Mouse (Mus musculus): Measurements from ENCODE around the gene Hils1. TPM values are rescaled to one million over a fixed set of nuclear protein-coding genes. Genes with fewer than 3 reads are reported as not detected.

Hils1 gene
- polyA plus RNA-seq, 1 experiment from 2014 or later: not detected

DNA sequence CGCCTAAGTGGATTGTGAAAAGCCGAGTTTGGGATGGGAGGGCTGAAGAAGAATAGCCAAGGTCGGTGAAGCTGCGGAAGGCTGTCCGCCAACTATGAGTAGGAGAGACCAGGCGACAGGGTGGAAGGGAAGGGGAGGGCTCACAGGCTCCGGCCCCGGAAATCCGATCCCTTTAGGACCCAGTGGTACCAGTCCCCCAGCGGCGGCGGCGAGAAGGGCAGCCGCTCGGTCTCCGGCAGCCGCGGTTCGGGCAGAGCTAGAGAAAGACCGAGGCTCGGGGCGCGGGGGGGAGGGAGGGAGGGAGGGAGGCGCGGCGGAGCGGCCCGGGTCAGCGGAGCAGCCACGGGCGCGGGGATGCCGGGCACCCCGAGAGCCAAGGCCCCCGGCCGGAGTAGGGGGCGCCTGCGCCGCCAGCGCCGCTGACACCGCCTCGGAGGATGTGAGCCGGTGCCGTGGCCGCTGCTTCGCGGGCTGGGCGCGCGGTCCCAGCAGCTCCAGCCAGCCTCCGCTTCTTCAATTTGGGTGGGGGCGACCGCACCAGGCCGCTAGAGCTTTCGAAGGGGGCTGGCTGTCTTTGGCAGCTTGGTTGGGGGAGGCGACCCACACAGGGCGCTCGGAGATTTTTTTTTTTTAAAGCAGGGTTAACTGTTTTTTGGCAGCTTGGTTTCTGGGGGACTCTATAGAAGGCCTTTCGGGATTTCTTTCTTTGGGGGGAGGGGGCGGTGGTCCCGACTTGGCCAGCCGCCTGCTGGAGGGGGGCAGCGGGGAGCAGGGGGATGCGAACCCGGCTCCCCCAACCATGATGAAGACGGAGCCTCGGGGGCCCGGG lies 23.6 kb downstream of the Hils1 start, which contains the start of gene Ppp1r9b:
Ppp1r9b (plus strand) TSS at position 287 of the 829 bp plus-strand sequence.
- peak; percentile 87 for ATAC-seq (ENCODE audit: low FRiP score, low TSS enrichment)
- H3K27me3 ChIP-seq (ENCODE audit: insufficient read depth, low read length): no peaks in the 10 kb centered on the region
- H3K27ac ChIP-seq (ENCODE audit: low read length): peak within 1 kb of the TSS; percentile 95
- H3K4me2 ChIP-seq (replicated peaks; ENCODE audit: low read depth, low read length): peak within 1 kb of the TSS; percentile 90
- peak within 1 kb of the TSS; percentile 95 for H3K4me3 ChIP-seq (ENCODE audit: low read length)
- peak within 1 kb of the TSS; percentile 93 for H3K9ac ChIP-seq (replicated peaks; ENCODE audit: low read length)
- WGBS: under 1% methylated on average over 53 of the region's 69 CpGs
- no peaks in the 10 kb centered on the region for H3K9me3 ChIP-seq (ENCODE audit: low read length)
- no peaks in the 10 kb centered on the region for H3K36me3 ChIP-seq (ENCODE audit: insufficient read depth, low read length)
- H3K4me1 ChIP-seq (ENCODE audit: insufficient read depth, low read length): peaks cover 68% of the 10 kb centered on the region

- Histone ChIP-seq H3K4me2 (replicated peaks; ENCODE audit: low read depth, low read length) (peak overlapping the region; percentile 90), H3K9ac (replicated peaks; ENCODE audit: low read length) (peak overlapping the region; percentile 93), H3K4me1 (ENCODE audit: insufficient read depth, low read length) (peaks cover 69% of the 10 kb centered on the region), H3K4me3 (ENCODE audit: low read length) (peak overlapping the region; percentile 95), H3K27ac (ENCODE audit: low read length) (peak overlapping the region; percentile 95), H3K9me3 (ENCODE audit: low read length) (no peaks in the 10 kb centered on the region), H3K27me3 (ENCODE audit: insufficient read depth, low read length) (no peaks in the 10 kb centered on the region), H3K36me3 (ENCODE audit: insufficient read depth, low read length) (peaks cover 6% of the 10 kb centered on the region)
- ATAC-seq (ENCODE audit: low FRiP score, low TSS enrichment): no peak
- under 1% methylated on average over 94 of the region's 99 CpGs for WGBS
Measured at GRCm38 (mm10) chr11:94991641-94992479, 24.5 kb downstream of the Hils1 start.

DNA sequence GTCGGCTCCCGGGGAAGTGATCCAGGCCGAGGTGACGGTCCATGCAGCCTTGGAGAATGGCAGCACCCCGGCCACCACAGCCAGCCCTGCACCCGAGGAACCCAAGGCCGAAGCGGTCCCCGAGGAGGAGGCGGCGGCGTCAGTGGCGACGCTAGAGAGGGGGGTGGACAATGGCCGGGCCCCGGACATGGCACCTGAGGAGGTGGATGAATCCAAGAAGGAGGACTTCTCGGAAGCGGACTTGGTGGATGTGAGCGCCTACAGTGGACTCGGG lies 25.0 kb downstream of the Hils1 start:
- H3K27ac ChIP-seq (ENCODE audit: low read length): peak overlapping the region; percentile 61
- peak overlapping the region; percentile 95 for H3K4me3 ChIP-seq (ENCODE audit: low read length)
- H3K4me2 ChIP-seq (replicated peaks; ENCODE audit: low read depth, low read length): peak overlapping the region; percentile 90
- H3K9me3 ChIP-seq (ENCODE audit: low read length): no peaks in the 10 kb centered on the region
- no peaks in the 10 kb centered on the region for H3K27me3 ChIP-seq (ENCODE audit: insufficient read depth, low read length)
- H3K9ac ChIP-seq (replicated peaks; ENCODE audit: low read length): peak overlapping the region; percentile 93
- no peak for ATAC-seq (ENCODE audit: low FRiP score, low TSS enrichment)
- WGBS: 0% methylated on average over 20 of the region's 20 CpGs
- H3K4me1 ChIP-seq (ENCODE audit: insufficient read depth, low read length): peaks cover 65% of the 10 kb centered on the region
- peaks cover 11% of the 10 kb centered on the region for H3K36me3 ChIP-seq (ENCODE audit: insufficient read depth, low read length)

- Histone ChIP-seq H3K9ac (replicated peaks; ENCODE audit: low read length) (peak overlapping the region; percentile 93), H3K36me3 (ENCODE audit: insufficient read depth, low read length) (peaks cover 17% of the 10 kb centered on the region), H3K4me2 (replicated peaks; ENCODE audit: low read depth, low read length) (peak overlapping the region; percentile 90), H3K4me1 (ENCODE audit: insufficient read depth, low read length) (peaks cover 63% of the 10 kb centered on the region), H3K27ac (ENCODE audit: low read length) (peak overlapping the region; percentile 61), H3K27me3 (ENCODE audit: insufficient read depth, low read length) (no peaks in the 10 kb centered on the region), H3K4me3 (ENCODE audit: low read length) (peak overlapping the region; percentile 95), H3K9me3 (ENCODE audit: low read length) (no peaks in the 10 kb centered on the region)
- ATAC-seq (ENCODE audit: low FRiP score, low TSS enrichment): peak; percentile 21; the same call in 1 of the 2 replicates
- WGBS: 2% methylated on average over 22 of the region's 22 CpGs
Measured at GRCm38 (mm10) chr11:94992754-94993606, 25.6 kb downstream of the Hils1 start.

DNA sequence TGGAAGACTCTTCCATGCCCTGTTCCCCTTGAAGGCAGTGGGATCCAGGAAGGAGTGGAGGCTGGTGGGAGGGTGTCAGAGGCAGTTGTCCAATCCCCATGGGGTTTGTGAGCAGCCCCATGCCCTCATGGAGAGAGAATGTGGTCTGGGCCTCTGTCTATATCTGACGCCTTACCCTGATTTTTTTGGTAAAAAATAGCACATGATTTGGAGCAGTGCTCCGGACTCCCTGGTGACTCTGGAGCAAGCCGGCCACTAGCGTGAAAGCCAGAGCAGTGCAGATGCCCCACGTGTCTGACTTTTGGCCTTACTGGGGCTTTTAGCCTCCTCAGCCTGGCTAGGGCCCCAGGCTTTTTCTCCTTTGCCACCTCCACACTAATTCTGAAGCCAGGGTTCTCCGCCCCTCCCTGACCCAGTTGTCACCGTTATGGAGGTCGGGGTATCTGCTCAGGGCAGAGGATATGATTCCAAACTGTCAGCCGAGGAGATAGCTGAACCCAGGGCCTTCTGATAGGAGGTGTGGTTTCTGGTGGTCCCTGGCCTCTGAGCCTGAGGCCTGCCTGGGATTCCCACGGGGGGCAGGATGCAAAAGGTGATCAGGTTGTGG lies 26.9 kb downstream of the Hils1 start:
- Histone ChIP-seq H3K9me3 (ENCODE audit: low read length) (no peaks in the 10 kb centered on the region), H3K27ac (ENCODE audit: low read length) (no peak overlapping the region), H3K4me3 (ENCODE audit: low read length) (peak overlapping the region; percentile 95), H3K4me1 (ENCODE audit: insufficient read depth, low read length) (peaks cover 52% of the 10 kb centered on the region), H3K36me3 (ENCODE audit: insufficient read depth, low read length) (peaks cover 25% of the 10 kb centered on the region), H3K4me2 (replicated peaks; ENCODE audit: low read depth, low read length) (peak overlapping the region; percentile 90), H3K9ac (replicated peaks; ENCODE audit: low read length) (peak overlapping the region; percentile 93), H3K27me3 (ENCODE audit: insufficient read depth, low read length) (no peaks in the 10 kb centered on the region)
- 27% methylated on average over 10 of the region's 10 CpGs for WGBS
- ATAC-seq (ENCODE audit: low FRiP score, low TSS enrichment): no peak

- H3K9me3 ChIP-seq (ENCODE audit: low read length): no peaks in the 10 kb centered on the region
- H3K27ac ChIP-seq (ENCODE audit: low read length): no peak overlapping the region
- ATAC-seq (ENCODE audit: low FRiP score, low TSS enrichment): no peak
- H3K4me2 ChIP-seq (replicated peaks; ENCODE audit: low read depth, low read length): peak overlapping the region; percentile 90
- 75% methylated on average over 11 of the region's 11 CpGs for WGBS
- no peaks in the 10 kb centered on the region for H3K27me3 ChIP-seq (ENCODE audit: insufficient read depth, low read length)
- H3K4me3 ChIP-seq (ENCODE audit: low read length): peak overlapping the region; percentile 95
- peaks cover 49% of the 10 kb centered on the region for H3K4me1 ChIP-seq (ENCODE audit: insufficient read depth, low read length)
- H3K36me3 ChIP-seq (ENCODE audit: insufficient read depth, low read length): peaks cover 31% of the 10 kb centered on the region
- peak overlapping the region; percentile 93; the same call in 1 of the 2 replicates for H3K9ac ChIP-seq (replicated peaks; ENCODE audit: low read length)
Measured at GRCm38 (mm10) chr11:94994947-94995772, 27.8 kb downstream of the Hils1 start.

DNA sequence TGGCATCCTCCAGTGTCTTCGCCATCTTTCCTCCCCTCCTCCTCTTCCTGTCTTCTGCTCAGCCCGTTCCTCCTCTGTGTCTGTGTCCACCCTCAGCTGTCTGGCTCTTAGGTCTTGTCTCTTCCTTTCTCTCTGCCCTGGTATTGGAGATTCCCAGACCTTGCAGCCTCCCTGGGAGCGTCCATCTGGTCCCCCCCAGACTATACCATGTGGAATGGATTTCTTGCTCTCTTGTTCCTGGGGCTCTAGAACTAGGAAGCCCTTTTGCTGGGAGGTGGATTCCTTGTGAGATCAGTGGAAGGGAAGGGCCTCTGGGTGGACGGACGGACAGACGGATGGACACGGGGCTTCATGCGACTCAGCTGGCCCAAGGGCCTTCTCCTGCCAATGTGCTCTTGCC lies 28.7 kb downstream of the Hils1 start:
- peaks cover 53% of the 10 kb centered on the region for H3K4me1 ChIP-seq (ENCODE audit: insufficient read depth, low read length)
- peaks cover 33% of the 10 kb centered on the region for H3K36me3 ChIP-seq (ENCODE audit: insufficient read depth, low read length)
- WGBS: 78% methylated on average over 8 of the region's 8 CpGs
- H3K9ac ChIP-seq (replicated peaks; ENCODE audit: low read length): no peak overlapping the region
- H3K4me2 ChIP-seq (replicated peaks; ENCODE audit: low read depth, low read length): peak overlapping the region; percentile 90; the same call in 1 of the 2 replicates
- no peak overlapping the region for H3K27ac ChIP-seq (ENCODE audit: low read length)
- no peaks in the 10 kb centered on the region for H3K27me3 ChIP-seq (ENCODE audit: insufficient read depth, low read length)
- no peaks in the 10 kb centered on the region for H3K9me3 ChIP-seq (ENCODE audit: low read length)
- no peak overlapping the region for H3K4me3 ChIP-seq (ENCODE audit: low read length)
- no peak for ATAC-seq (ENCODE audit: low FRiP score, low TSS enrichment)

GRCm38 (mm10) chr11:94996984-94997383 lies 29.6 kb downstream of the Hils1 start:
- 92% methylated on average over 6 of the region's 6 CpGs for WGBS
- peaks cover 40% of the 10 kb centered on the region for H3K36me3 ChIP-seq (ENCODE audit: insufficient read depth, low read length)
- ATAC-seq (ENCODE audit: low FRiP score, low TSS enrichment): no peak

More at GRCm38 (mm10) chr11:94996984-94997383, 29.6 kb downstream of the Hils1 start:
- Histone ChIP-seq H3K27me3 (ENCODE audit: insufficient read depth, low read length) (no peaks in the 10 kb centered on the region), H3K4me2 (replicated peaks; ENCODE audit: low read depth, low read length) (no peak overlapping the region), H3K4me1 (ENCODE audit: insufficient read depth, low read length) (peaks cover 54% of the 10 kb centered on the region), H3K9me3 (ENCODE audit: low read length) (no peaks in the 10 kb centered on the region), H3K27ac (ENCODE audit: low read length) (no peak overlapping the region), H3K9ac (replicated peaks; ENCODE audit: low read length) (no peak overlapping the region), H3K4me3 (ENCODE audit: low read length) (no peak overlapping the region)
